Mouse (Mus musculus) limb, embryonic 14.5 days (tissue): Measurements from ENCODE around the gene Olfr958. TPM values are rescaled to one million over a fixed set of nuclear protein-coding genes. Genes with fewer than 3 reads are reported as not detected.

Experiments used
- ATAC-seq: fragments of 200-750 bp; cut with Nextera tagmentation; 2 replicates; pipeline ENCODE4 v1.8.0; 2017; ENCODE audit warnings: low read depth, moderate number of reproducible peaks, moderate TSS enrichment; ENCODE audit not compliant: low FRiP score
- DNase-seq: peaks from one replicate; pipeline ENCODE4 v3.0.0-alpha.2; 2015; ENCODE audit warnings: low spot score
- H3K27ac ChIP-seq: fragments of 300-500 bp; sonication (generic); replicated peaks from 2 replicates; pipeline ENCODE4 v1.5.1; 2014; ENCODE audit warnings: low read depth, mild to moderate bottlenecking, low read length, moderate library complexity, mixed read lengths
- H3K27me3 ChIP-seq: fragments of 300-500 bp; sonication (generic); 2 replicates; pipeline ENCODE4 v1.6.1; 2014; ENCODE audit warnings: low read length, mixed read lengths; ENCODE audit not compliant: control insufficient read depth, insufficient read depth
- H3K36me3 ChIP-seq: fragments of 300-500 bp; sonication (generic); 2 replicates; pipeline ENCODE4 v1.6.1; 2014; ENCODE audit warnings: mild to moderate bottlenecking, low read length, moderate library complexity, mixed read lengths; ENCODE audit not compliant: control insufficient read depth, insufficient read depth
- H3K4me1 ChIP-seq: fragments of 300-500 bp; sonication (generic); 2 replicates; pipeline ENCODE4 v1.6.1; 2014; ENCODE audit warnings: antibody characterized with exemption, low read length, mixed read lengths; ENCODE audit not compliant: control insufficient read depth, insufficient read depth
- H3K4me2 ChIP-seq: fragments of 300-500 bp; sonication (generic); replicated peaks from 2 replicates; pipeline ENCODE4 v1.6.1; 2014; ENCODE audit warnings: low read depth, mild to moderate bottlenecking, low read length, moderate library complexity; ENCODE audit not compliant: severe bottlenecking
- H3K4me3 ChIP-seq: fragments of 300-500 bp; sonication (generic); replicated peaks from 2 replicates; pipeline ENCODE4 v1.5.1; 2014; ENCODE audit warnings: low read length
- H3K9ac ChIP-seq: fragments of 300-500 bp; sonication (generic); 2 replicates; pipeline ENCODE4 v1.6.1; 2014; ENCODE audit warnings: mild to moderate bottlenecking, low read depth, low read length, moderate library complexity; ENCODE audit not compliant: severe bottlenecking
- H3K9me3 ChIP-seq: fragments of 300-500 bp; sonication (generic); 2 replicates; pipeline ENCODE4 v1.6.1; 2016; ENCODE audit warnings: low read length; ENCODE audit not compliant: control insufficient read depth
- POLR2A ChIP-seq: fragments of 200-500 bp; IDR thresholded peaks from 2 replicates; pipeline ENCODE4 v1.8.0; 2012; ENCODE audit warnings: inconsistent platforms, mild to moderate bottlenecking, moderate library complexity, borderline replicate concordance; ENCODE audit not compliant: insufficient read depth, insufficient read length; ENCODE audit errors: extremely low read depth
- WGBS: fragments of 180-500 bp; shearing (Covaris S2); extraction: QIAGEN DNeasy Blood & Tissue Kit; methylation state at CpG from one replicate; pipeline ENCODE4 v1.1.7; 2014; 5-methylcytosine and 5-hydroxymethylcytosine counted together
- polyA plus RNA-seq, 2 experiments: library from polyadenylated mRNA; depleted of rRNA in 1 of 2; stranded (reverse) in 1 of 2; unstranded in 1 of 2; fragments of >200 nt; fragmentation: Nextera tagmentation in 1 of 2; extraction: Ambion mirVana in 1 of 2; gene quantifications; 2 replicates each; pipeline versions ENCODE4 v1.2.1 to v1.2.3; 2012 to 2014

The Olfr958 gene
- not detected in 2 replicates for polyA plus RNA-seq (2012; rRNA removed)
- polyA plus RNA-seq (2014; fragmentation: Nextera tagmentation; extraction: Ambion mirVana) = not detected in 2 replicates

- no peak for ATAC-seq
- H3K27ac ChIP-seq = no peak within 1 kb of the TSS
- DNase-seq = peak; percentile 17
- H3K9me3 ChIP-seq = no peaks in the 10 kb centered on the region
- no peak within 1 kb of the TSS for H3K4me3 ChIP-seq
- TF ChIP-seq POLR2A = no peak
- H3K36me3 ChIP-seq = no peaks in the 10 kb centered on the region
- H3K27me3 ChIP-seq = no peaks in the 10 kb centered on the region
- H3K9ac ChIP-seq = no peak within 1 kb of the TSS
- H3K4me2 ChIP-seq = no peak within 1 kb of the TSS
- WGBS = 45% methylated on average over 2 of the region's 2 CpGs
- H3K4me1 ChIP-seq = no peaks in the 10 kb centered on the region
Measured at GRCm38 (mm10) chr9:39553946-39554345, at the start of gene Olfr958. TSS of gene Olfr958 (minus strand) at chr9:39554054.

GRCm38 (mm10) chr9:39603333-39603845 is 49.5 kb upstream of the Olfr958 start:
- H3K9ac ChIP-seq = peak overlapping the region; percentile 48
- H3K9me3 ChIP-seq = no peaks in the 10 kb centered on the region
- peak; percentile 83 for ATAC-seq
- TF ChIP-seq POLR2A = no peak
- H3K4me3 ChIP-seq = peak overlapping the region; percentile 41
- H3K27me3 ChIP-seq = no peaks in the 10 kb centered on the region
- peak overlapping the region; percentile 71; the same call in 1 of the 2 replicates for H3K27ac ChIP-seq
- H3K36me3 ChIP-seq = 0 out of 2 replicates have a peak, but pooled peaks cover 3% of the 10 kb centered on the region
- H3K4me2 ChIP-seq = peak overlapping the region; percentile 63
- no peaks in the 10 kb centered on the region for H3K4me1 ChIP-seq
- DNase-seq = peak; percentile 80
- 2% methylated on average over 9 of the region's 9 CpGs for WGBS

GRCm38 (mm10) chr9:39602536-39603332 is 48.9 kb upstream of the Olfr958 start:
- 0 out of 2 replicates have a peak, but pooled peaks cover 3% of the 10 kb centered on the region for H3K36me3 ChIP-seq
- H3K4me1 ChIP-seq = no peaks in the 10 kb centered on the region
- peak overlapping the region; percentile 41 for H3K4me3 ChIP-seq
- no peaks in the 10 kb centered on the region for H3K9me3 ChIP-seq
- WGBS = under 1% methylated on average over 18 of the region's 19 CpGs
- ATAC-seq (peak; percentile 63), DNase-seq (peak; percentile 71)
- no peak overlapping the region; the same call in 1 of the 2 replicates for H3K27ac ChIP-seq
- H3K9ac ChIP-seq = peak overlapping the region; percentile 48
- peak overlapping the region; percentile 63 for H3K4me2 ChIP-seq
- TF ChIP-seq POLR2A = no peak
- no peaks in the 10 kb centered on the region for H3K27me3 ChIP-seq

GRCm38 (mm10) chr9:39577050-39577449 is 23.2 kb upstream of the Olfr958 start:
- H3K9me3 ChIP-seq = no peaks in the 10 kb centered on the region
- ATAC-seq = no peak
- DNase-seq = no peak
- H3K27me3 ChIP-seq = no peaks in the 10 kb centered on the region
- no peaks in the 10 kb centered on the region for H3K36me3 ChIP-seq
- H3K9ac ChIP-seq = no peak overlapping the region
- H3K4me3 ChIP-seq = no peak overlapping the region
- H3K27ac ChIP-seq = no peak overlapping the region
- WGBS = 84% methylated on average over 5 of the region's 5 CpGs
- H3K4me2 ChIP-seq = no peak overlapping the region
- TF ChIP-seq POLR2A = no peak
- H3K4me1 ChIP-seq = no peaks in the 10 kb centered on the region

- TF ChIP-seq POLR2A = no peak
- no peaks in the 10 kb centered on the region for H3K9me3 ChIP-seq
- H3K9ac ChIP-seq = no peak within 1 kb of the TSS
- no peaks in the 10 kb centered on the region for H3K4me1 ChIP-seq
- ATAC-seq = no peak
- no peak within 1 kb of the TSS for H3K27ac ChIP-seq
- WGBS = 53% methylated on average over 3 of the region's 3 CpGs
- no peak within 1 kb of the TSS for H3K4me3 ChIP-seq
- no peak within 1 kb of the TSS for H3K4me2 ChIP-seq
- DNase-seq = no peak
- no peaks in the 10 kb centered on the region for H3K27me3 ChIP-seq
- H3K36me3 ChIP-seq = no peaks in the 10 kb centered on the region
Measured at GRCm38 (mm10) chr9:39575469-39575868, 21.6 kb upstream of the Olfr958 start, which contains the start of gene Olfr959. TSS of gene Olfr959 (minus strand) at chr9:39575569.
